Mouse (Mus musculus) WW6 (cell line): ENCODE data around the gene Clspn.
"Not testable (repeated sequence)": the region's sequence is repeated elsewhere in the genome, so short reads cannot be mapped to it uniquely, and the experiment has no call there.

Experiments used
- DNase-seq: peaks from one replicate; pipeline ENCODE4 v3.0.0-alpha.2; 2013; ENCODE audit warnings: low read depth, low spot score

Gene Clspn

DNA sequence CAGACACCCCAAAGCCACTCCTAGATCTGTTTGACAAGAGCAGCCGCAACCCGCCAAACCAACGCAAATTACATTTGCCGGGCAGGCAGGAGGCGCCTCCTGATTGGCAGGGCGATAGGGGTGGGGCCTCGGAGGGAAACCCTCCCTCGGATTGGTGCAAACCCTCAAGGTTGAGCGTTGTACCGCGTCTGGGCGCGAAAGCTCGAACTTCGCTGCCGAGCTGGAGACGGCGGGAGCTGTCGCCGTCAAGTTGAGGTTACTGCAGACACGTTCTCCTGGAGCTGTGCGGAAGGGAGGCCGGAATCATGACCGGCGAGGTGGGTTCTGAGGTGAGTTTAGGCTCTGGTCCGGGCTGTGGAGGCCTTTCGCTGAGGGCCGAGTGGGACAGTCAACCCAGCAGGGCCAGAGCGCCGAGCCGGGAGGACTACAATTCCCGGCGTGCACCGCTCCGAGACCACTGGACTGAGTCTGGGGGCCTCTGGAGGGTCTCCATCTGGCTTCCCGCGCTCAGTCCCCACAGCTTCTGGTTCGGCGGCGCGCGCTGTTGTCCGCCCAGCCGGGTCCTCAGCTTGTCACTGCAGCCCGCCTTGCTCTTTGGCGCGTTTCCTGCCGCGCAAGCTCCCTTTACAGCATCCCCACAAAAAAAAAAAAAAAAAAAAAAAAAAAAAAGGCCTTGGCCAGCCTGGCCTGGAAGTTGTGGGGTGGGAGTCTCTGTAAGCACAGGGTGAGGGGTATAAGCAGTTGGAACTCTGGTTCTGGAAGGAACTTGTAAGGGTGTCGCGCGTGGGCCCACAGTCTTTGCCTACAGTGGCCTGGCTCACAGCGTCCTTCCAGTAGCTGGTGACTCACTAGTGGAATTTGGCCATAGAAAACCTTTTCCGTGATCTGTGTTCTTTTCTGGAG lies at the start of gene Clspn:
Clspn (plus strand) TSS at position 127 of the 903 bp plus-strand sequence.
- DNase-seq: peak; percentile 86

- DNase-seq: no peak
Observed at GRCm38 (mm10) chr4:126508110-126508899, 48.4 kb upstream of the Clspn start.

DNA sequence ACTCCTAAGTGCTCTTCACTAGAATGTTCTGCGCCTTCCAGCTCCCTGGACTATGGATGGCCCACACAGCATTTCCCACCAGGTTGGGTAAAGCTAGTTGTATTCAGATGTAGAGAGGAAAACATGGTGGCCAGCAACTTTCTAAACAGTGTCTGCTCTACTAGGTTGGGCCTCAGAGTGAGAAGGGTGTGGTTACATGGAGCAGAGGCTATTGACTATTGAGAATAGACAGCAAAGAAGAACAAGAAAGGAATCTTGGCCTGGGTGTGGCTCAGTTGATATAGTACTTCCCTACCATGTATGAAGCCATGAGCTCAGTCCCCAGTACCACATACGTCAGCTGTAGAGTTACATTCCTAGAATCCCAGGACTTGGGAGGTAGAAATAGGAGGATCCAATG lies 47.7 kb upstream of the Clspn start:
- DNase-seq: no peak

DNA sequence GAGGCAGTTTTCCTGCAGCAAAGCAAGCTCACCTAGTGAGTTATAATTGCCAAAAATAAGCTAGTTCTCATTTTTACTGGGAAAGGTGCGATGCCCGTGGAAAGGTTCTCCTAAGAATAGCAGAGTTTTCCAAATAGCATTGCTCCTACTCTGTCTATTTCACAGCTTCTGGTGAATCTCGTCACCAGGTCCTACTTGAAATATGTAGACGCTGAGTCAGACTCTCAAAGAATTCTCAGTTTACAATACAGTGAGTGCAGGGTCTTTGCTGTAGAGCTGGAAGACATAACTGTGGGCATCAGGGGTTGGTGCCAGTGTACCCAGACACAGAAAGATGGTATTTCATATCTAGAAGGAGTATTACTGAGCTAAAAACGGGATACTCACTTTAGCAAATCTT lies 45.7 kb upstream of the Clspn start:
- DNase-seq: no peak

GRCm38 (mm10) chr4:126512308-126513066 lies 44.2 kb upstream of the Clspn start:
- no peak for DNase-seq

- no peak for DNase-seq
Observed at GRCm38 (mm10) chr4:126526164-126526563, 30.6 kb upstream of the Clspn start.

GRCm38 (mm10) chr4:126526828-126527227 lies 29.9 kb upstream of the Clspn start:
- DNase-seq: no peak

- no peak for DNase-seq
Observed at GRCm38 (mm10) chr4:126532292-126532691, 24.4 kb upstream of the Clspn start.

DNA sequence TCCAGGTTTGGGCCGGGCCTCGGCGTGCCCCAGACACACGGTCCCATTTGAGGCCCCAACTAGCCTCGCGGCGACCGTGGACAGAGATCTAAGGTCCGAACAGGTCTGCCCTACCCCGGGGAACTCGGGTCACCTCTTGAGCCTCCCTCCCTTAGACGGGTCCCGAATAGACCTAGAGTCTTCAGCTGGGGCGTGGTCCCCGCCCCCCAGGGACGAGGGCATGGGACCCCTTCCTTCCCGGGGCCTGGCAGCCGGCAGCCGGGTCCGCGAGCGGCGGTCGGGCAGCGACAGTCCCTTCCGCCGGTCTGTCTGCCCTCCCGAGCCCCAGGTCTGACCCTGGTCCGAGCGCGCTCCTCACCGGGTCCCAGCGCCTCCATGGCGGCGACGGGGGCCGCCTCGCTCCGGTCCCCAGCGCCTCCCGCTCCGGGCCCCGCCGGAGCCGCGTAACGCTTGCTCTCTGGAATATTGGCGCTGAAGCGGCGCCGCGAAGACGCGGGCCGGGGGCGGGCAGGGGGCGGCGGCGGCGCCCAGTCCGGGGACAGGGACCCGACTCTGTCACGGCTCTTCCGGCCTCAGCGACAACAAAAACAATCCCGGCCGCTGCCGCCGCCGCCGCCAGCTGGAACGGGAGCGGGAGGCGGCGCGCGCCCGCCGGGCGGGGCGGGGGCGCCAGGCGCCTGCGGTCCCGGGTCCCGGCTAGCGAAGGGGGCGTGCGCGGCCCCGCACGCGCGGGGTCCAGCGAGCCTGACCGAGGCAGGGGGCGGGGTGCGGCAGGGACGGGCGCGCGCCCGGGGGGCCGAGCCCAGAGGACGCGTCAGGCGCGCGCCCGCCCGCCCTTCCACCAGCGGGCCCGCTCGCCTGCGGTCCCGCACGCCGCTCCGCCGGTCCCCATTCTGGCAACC lies 23.7 kb upstream of the Clspn start, which contains the start of gene Ago4:
Ago4 (minus strand) TSS at position 646 of the 902 bp plus-strand sequence.
- no peak for DNase-seq

DNA sequence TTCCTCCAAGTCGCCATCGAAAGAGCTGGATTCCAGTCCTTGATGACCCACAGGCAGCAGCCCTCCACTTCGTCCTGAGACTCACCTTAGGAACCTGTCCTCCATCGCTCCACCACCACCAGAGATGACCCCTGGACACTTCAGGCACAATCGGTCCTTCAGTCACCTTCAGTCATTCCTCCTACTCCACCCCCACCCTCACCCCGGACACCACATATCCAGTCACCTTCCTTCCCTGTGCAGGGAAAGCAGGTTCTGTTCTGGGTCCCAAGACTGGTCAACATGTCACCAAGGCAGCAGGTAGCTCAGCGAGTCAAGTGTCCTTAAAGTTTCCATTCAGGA lies 23.0 kb upstream of the Clspn start:
- DNase-seq: no peak

DNA sequence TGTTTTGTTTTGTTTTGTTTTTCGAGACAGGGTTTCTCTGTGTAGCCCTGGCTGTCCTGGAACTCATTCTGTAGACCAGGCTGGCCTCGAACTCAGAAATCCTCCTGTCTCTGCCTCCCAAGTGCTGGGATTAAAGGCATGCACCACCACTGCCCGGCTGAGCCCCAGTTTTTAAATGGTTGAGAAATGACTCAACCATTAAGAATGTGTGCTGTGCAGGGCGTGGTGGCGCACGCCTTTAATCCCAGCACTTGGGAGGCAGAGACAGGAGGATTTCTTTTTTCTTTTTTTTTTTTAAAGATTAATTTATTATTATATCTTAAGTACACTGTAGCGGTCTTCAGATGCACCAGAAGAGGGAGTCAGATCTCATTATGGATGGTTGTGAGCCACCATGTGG lies 21.1 kb upstream of the Clspn start:
- not testable (repeated sequence) for DNase-seq

DNA sequence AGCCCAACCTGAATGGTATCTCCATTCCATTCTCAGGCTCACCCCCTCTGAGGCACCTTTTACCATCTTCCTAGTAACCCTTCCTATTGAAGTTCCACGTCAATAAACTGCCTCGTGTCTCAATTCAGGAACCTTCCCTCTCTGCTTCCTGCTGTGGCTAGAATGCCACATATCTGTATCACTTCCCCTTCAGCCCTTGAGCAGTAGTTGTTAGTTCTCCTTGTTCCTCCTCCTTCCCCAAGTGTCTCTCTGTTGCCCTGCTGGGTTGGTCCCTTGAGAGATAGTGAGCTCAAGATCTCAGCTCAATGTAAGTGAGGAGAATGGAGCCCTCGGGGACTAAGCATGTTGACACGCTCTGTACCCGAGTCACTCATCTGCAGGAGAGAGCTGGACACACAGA lies 19.9 kb upstream of the Clspn start:
- no peak for DNase-seq

GRCm38 (mm10) chr4:126540487-126541071 lies 16.2 kb upstream of the Clspn start:
- no peak for DNase-seq

DNA sequence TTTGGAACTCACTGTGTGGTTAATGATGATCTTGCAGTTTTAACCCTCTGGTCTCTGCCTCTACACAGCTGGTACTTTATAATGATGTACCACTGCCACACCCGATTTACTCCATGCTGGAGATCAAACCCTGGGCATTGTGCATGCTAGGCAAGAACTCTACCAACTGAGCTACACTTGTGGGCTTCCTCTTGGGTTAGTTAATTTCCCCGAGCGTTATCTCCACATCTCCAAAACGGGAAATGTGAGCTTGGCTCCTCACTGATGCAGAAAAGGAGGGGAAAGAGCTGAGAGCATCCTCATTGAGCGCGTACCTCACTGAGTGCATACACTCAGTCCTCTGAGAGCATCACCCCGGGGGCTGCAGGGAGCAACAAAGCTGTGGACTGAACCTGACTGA lies 13.9 kb upstream of the Clspn start:
- DNase-seq: no peak

DNA sequence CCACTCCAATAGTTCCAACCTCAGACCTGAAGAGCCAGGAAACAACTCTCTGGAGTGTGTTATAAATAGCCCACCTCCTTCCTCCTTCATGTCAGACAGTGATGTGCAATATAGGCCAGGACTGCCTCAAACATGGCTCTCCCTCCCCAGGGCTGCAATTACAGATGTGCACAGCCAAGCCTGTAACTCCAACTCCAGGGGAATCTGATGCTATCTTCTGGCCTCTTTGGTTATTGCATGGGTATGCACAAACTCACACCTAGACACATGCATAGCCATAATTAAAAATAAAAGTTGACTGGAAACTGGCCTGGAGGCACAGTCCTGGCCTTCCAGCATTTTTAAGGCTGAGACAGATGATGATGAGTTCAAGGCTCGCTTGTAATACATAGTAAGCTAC lies 11.7 kb upstream of the Clspn start:
- no peak for DNase-seq

DNA sequence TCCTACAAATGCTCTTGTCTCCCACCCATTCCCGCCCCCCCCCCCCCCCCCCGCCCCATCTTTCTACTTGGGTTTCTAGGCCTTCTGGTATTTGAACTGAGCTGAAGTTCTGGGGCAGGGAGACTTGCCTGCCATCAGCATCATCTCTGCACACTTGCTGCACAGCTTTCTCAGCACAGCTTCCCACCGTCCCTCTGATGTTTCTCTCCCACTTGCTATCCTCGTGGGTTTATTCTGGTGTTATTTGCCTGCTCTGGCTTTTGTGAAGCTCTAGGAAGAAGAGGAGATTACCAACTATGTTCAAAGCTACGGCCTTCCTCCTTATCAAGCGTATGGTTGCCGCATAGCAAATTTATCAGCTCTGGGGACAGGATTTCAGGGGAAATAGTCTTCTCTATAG lies 11.0 kb upstream of the Clspn start:
- DNase-seq: no peak

GRCm38 (mm10) chr4:126546183-126546582 lies 10.6 kb upstream of the Clspn start:
- no peak for DNase-seq

- no peak for DNase-seq
Observed at GRCm38 (mm10) chr4:126552136-126552535, 4.6 kb upstream of the Clspn start.

- no peak for DNase-seq
Observed at GRCm38 (mm10) chr4:126553105-126553504, 3.6 kb upstream of the Clspn start.

DNA sequence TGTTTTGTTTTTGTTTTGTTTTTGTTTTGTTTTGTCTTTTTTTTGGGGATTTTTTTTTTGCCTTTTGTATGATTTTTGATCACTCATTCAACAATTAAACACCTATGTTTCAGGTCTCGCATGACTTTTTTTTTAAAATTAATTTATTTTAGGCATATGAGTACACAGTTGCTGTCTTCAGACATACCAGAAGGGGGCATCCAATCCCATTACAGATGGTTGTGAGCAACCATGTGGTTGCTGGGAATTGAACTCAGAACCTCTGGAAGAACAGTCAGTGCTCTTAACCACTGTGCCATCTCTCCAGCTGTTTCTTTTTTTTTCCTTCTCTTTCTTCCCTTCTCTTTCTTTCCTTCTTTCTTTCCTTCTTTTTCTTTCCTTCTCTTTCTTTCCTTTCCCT lies 3.0 kb upstream of the Clspn start:
- no peak for DNase-seq

DNA sequence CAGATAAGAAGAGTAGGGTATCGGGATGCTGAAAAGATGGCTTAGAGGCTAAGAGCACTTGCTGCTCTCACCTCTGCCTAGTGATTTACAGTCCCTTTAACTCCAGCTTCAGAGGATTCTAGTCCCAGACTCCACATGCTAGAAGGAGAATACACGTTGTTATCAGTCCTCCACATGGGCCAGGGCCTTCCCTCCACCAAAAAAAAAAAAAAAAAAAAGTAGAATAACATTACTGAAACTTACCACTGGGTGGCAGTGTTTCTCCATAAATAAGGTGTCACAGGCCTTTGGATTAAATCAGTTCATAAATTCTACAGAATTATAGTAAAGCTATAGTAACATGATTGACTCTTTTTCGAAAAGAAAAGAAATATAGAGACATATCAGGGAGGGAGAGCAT lies 2.3 kb upstream of the Clspn start:
- no peak for DNase-seq
